Mouse (Mus musculus) kidney, embryonic 15.5 days (tissue): ENCODE data around the gene Ecm1. TPM values are rescaled to one million over a fixed set of nuclear protein-coding genes. Genes with fewer than 3 reads are reported as not detected.

Experiments
- ATAC-seq: fragments of 200-750 bp; cut with Nextera tagmentation; replicated peaks from 2 replicates; pipeline ENCODE4 v1.8.0; 2017; ENCODE audit warnings: moderate TSS enrichment; ENCODE audit not compliant: low FRiP score
- H3K27ac ChIP-seq: fragments of 300-500 bp; sonication (generic); 2 replicates; pipeline ENCODE4 v1.5.1; 2015; ENCODE audit warnings: mild to moderate bottlenecking, inconsistent platforms
- H3K27me3 ChIP-seq: fragments of 300-500 bp; sonication (generic); 2 replicates; pipeline ENCODE4 v1.6.1; 2015; ENCODE audit warnings: inconsistent platforms
- H3K36me3 ChIP-seq: fragments of 300-500 bp; sonication (generic); 2 replicates; pipeline ENCODE4 v1.6.1; 2015; ENCODE audit warnings: inconsistent platforms
- H3K4me1 ChIP-seq: fragments of 300-500 bp; sonication (generic); 2 replicates; pipeline ENCODE4 v1.6.1; 2015; ENCODE audit warnings: inconsistent platforms
- H3K4me2 ChIP-seq: fragments of 300-500 bp; sonication (generic); 2 replicates; pipeline ENCODE4 v1.6.1; 2015; ENCODE audit warnings: moderate library complexity, mild to moderate bottlenecking, inconsistent platforms
- H3K4me3 ChIP-seq: fragments of 300-500 bp; sonication (generic); replicated peaks from 2 replicates; pipeline ENCODE4 v1.5.1; 2015; ENCODE audit warnings: mild to moderate bottlenecking, inconsistent platforms
- H3K9ac ChIP-seq: fragments of 300-500 bp; sonication (generic); 2 replicates; pipeline ENCODE4 v1.6.1; 2015; ENCODE audit warnings: mild to moderate bottlenecking, inconsistent platforms
- H3K9me3 ChIP-seq: fragments of 300-500 bp; sonication (generic); replicated peaks from 2 replicates; pipeline ENCODE4 v1.6.1; 2016; ENCODE audit warnings: inconsistent platforms
- WGBS: fragments of 180-500 bp; shearing (Covaris S2); methylation state at CpG from one replicate; pipeline ENCODE4 v1.1.7; 2015; ENCODE audit warnings: mixed read lengths; 5-methylcytosine and 5-hydroxymethylcytosine counted together
- microRNA-seq: library from miRNA; unstranded; fragments of <30 nt; microRNA quantifications from one replicate; pipeline ENCODE4, GENCODE M21; 2016
- polyA plus RNA-seq: library from polyadenylated mRNA; unstranded; fragments of >200 nt; fragmentation: Nextera tagmentation; extraction: Ambion mirVana; gene quantifications from 2 replicates; pipeline ENCODE4 v1.2.1, GENCODE M21; 2015

The Ecm1 gene
- polyA plus RNA-seq, 1 experiment from 2014 or later, result 231 TPM

DNA sequence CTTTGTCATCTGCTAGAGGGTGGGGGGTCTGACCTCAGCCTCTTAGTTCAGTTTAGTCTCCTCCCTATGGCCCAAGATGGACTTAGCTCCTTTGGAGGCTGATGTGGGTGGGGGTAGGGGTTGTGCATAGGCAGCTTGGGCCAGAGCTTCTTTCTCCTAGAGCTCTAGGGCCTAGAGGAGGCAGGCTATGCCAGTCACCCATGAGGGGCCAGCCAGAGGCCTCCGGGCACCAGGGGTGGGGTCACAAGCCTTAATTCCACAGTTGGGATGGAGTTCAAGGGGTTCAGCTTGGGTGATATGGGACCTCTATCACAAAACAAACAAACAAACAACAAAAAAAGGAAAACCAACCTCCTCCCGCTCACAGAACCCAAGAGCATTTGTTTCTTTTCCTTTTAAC lies 53.7 kb downstream of the Ecm1 start:
- WGBS, result 80% methylated on average over 2 of the region's 2 CpGs
- H3K36me3 ChIP-seq, result no peaks in the 10 kb centered on the region
- peaks cover 79% of the 10 kb centered on the region for H3K4me1 ChIP-seq
- 0 out of 2 replicates have a peak overlapping the region, but pooled peaks have one; percentile 92 for H3K27ac ChIP-seq
- no peaks in the 10 kb centered on the region for H3K27me3 ChIP-seq
- H3K9me3 ChIP-seq, result no peaks in the 10 kb centered on the region
- H3K4me3 ChIP-seq, result no peak overlapping the region
- no peak overlapping the region for H3K4me2 ChIP-seq
- H3K9ac ChIP-seq, result no peak overlapping the region
- ATAC-seq, result no peak

DNA sequence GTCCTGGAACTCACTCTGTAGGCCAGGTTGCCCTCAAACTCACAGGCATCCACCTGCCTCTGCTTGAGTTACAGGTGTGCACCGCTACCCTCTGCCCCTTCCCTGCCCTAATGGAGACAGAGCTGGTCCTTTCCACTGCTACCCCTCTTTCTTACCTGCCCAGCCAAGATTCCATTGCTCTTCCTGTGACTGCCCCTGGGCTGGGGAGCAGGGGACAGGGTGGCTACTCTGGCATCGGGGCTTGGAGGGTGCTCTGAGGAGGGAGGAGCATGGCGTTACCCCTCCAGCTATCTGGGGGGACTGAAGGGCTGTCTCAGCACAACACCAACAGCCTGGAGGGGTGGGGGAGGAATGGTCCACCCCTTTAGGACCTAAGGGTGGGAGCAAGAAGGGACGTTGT lies 54.1 kb downstream of the Ecm1 start:
- H3K4me1 ChIP-seq, result peaks cover 79% of the 10 kb centered on the region
- H3K27me3 ChIP-seq, result no peaks in the 10 kb centered on the region
- 80% methylated on average over 4 of the region's 4 CpGs for WGBS
- no peaks in the 10 kb centered on the region for H3K36me3 ChIP-seq
- H3K9ac ChIP-seq, result no peak overlapping the region
- no peak for ATAC-seq
- no peak overlapping the region for H3K4me3 ChIP-seq
- H3K4me2 ChIP-seq, result no peak overlapping the region
- H3K27ac ChIP-seq, result no peak overlapping the region
- no peaks in the 10 kb centered on the region for H3K9me3 ChIP-seq

DNA sequence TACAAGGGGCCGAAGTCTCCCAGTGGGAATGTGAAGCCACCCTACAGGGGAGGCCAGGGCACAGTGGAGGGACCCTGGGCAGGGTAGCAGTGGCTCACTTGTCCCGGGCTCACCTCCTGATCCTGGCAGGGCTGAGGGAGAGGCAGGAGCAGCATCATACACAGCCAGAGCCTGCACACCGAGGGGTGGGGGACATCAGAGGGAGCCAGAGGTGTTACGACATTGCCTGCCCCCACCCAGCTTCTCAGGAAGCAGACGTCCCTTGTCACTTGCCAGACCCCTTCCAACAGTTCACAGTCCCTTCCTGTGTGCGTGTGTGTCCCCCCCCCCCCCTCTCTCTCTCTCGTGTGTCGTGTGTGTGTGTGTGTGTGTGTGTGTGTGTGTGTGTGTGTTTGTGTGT lies 54.5 kb downstream of the Ecm1 start:
- Histone ChIP-seq H3K9ac (no peak overlapping the region), H3K27ac (no peak overlapping the region), H3K4me3 (no peak overlapping the region), H3K4me1 (peaks cover 75% of the 10 kb centered on the region), H3K36me3 (no peaks in the 10 kb centered on the region), H3K27me3 (no peaks in the 10 kb centered on the region), H3K4me2 (no peak overlapping the region), H3K9me3 (no peaks in the 10 kb centered on the region)
- ATAC-seq, result no peak
- 40% methylated on average over 6 of the region's 8 CpGs for WGBS

Small RNAs within 50 kb of the gene (microRNA-seq; reads per million reads assigned to microRNA genes)
- not detected for gene Mir7014

Other genes with a start within 250 kb of the Ecm1 start
- gene Ctsk, start 240.3 kb downstream of the Ecm1 start, polyA plus RNA-seq, result 9.4 and 43.4 TPM in 2 replicates
- gene Ctss, start 212.8 kb downstream of the Ecm1 start, polyA plus RNA-seq, result 12.7 and 14.6 TPM in 2 replicates
- not detected in 2 replicates for gene Hormad1, start 179.9 kb downstream of the Ecm1 start, polyA plus RNA-seq
- gene Golph3l, start 150.6 kb downstream of the Ecm1 start, polyA plus RNA-seq, result 31.2 and 33.9 TPM in 2 replicates
- gene Ensa, start 114.6 kb downstream of the Ecm1 start, polyA plus RNA-seq, result 71.1 and 73.2 TPM in 2 replicates
- 51.2 and 54.4 TPM in 2 replicates for gene Mcl1, start 80.8 kb downstream of the Ecm1 start, polyA plus RNA-seq
- 4.0 and 6.3 TPM in 2 replicates for gene Adamtsl4, start 51.7 kb downstream of the Ecm1 start, polyA plus RNA-seq
- 47.3 and 58.4 TPM in 2 replicates for gene Tars2, start 20.6 kb upstream of the Ecm1 start, polyA plus RNA-seq
- gene Rprd2, start 79.3 kb upstream of the Ecm1 start, polyA plus RNA-seq, result 22.4 and 23.9 TPM in 2 replicates
- 49.7 and 52.3 TPM in 2 replicates for gene Prpf3, start 116.3 kb upstream of the Ecm1 start, polyA plus RNA-seq
- 404 and 412 TPM in 2 replicates for gene Mrps21, start 131.9 kb upstream of the Ecm1 start, polyA plus RNA-seq
- 5.9 and 6.6 TPM in 2 replicates for gene Ciart, start 142.7 kb upstream of the Ecm1 start, polyA plus RNA-seq
- gene BC028528, start 152.4 kb upstream of the Ecm1 start, polyA plus RNA-seq, result 38.0 and 42.3 TPM in 2 replicates
- gene Aph1a, start 154.4 kb upstream of the Ecm1 start, polyA plus RNA-seq, result 37.4 and 40.8 TPM in 2 replicates
- 17.3 and 22.5 TPM in 2 replicates for gene Car14, start 165.1 kb upstream of the Ecm1 start, polyA plus RNA-seq
- gene Anp32e, start 189.7 kb upstream of the Ecm1 start, polyA plus RNA-seq, result 247 and 264 TPM in 2 replicates